Mouse (Mus musculus): ENCODE results near the gene Dennd2a.

The Dennd2a gene

DNA sequence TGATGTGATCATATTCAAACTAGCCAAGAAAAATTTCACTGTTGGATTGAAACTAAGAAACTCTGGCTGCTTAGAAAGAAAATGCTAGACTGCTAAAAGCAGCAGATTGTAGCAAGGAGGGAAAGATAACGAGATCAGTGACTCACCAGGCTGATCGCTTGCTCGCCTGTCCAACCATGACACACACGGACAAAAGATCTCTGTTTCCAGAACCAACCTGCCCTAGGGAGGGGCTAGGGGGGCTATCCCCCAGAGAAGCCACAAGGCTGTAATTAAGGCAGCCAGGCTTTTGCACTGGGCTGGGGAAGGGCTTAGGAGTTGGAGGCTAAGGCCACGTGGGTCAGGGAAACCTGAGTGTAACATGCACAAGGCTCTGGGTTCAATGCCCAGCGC, 41.9 kb downstream of the Dennd2a start:
- DNase-seq (ENCODE audit: low read depth, low spot score): peak; percentile 94

DNA sequence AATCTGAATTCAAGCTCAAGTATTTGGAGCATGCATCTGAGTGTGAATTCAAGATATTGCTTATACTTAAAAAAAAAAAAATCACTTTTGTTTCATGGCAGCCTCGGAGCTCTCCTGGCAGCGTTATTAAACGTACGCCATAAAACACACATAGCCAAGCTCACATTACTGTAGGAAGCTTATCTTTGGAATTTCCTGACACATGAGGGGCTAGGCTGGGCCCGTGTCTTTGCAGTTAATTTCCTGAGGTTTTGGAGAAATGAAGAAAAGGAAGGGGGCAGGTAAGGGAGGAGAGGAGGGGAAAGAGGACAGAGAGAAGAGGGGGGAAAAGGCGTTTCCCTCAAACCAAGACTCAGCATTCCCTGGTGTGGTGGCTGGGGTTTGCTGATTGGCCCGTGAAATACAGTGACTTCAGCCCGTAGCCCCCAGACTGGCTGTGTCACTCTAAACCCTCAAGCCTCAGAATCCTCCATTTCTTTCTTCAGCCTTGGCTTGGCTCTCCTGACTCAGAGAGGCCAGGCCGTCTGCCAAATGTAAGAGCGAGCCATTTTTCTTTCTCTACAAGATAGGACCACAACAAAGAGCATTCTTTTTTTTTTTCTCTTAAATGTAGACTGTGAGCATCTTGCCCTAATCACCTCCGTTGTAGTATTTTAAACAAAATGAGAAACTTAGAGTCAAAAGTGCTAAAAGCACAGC, 42.5 kb downstream of the Dennd2a start:
- DNase-seq (ENCODE audit: low read depth, low spot score): peak; percentile 96

DNA sequence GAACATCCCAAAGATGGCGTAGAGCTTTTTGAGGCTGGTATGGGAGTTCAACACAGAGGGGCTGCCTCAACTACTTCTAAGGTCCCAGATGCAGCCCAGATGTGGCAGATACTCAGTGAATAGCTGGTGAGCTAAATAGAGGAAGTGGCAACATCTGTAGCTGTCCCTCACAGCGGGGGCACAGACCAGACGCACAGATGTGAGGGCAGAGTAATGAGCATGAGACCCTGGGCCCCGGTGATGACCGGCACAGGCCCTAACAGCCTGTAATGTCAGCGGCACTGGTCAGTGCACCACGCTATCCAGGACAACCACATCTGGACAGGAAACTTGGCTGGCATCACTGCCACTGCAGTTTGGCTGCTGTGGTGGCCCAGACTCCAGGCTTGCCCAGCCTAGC, 54.2 kb downstream of the Dennd2a start:
- no peak for DNase-seq (ENCODE audit: low read depth, low spot score)

DNA sequence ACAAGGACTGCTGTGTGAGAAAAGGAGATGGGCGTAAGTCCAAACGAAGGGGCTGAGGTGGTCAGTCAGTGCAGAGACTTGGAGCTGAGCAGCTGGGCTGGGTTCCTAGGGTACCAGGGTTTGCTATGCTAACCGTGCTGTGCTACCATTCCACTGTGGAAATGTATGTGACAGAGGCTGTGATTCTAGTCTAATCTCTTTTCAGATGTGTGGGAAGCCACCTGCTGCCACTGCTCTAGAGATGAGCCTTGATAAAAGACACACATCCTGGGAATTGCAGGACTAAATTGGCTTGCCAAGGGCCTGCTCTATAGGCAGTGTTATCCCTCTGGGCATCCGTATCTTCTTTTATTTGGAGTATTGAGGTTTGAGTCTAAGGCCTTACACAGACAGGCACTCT, 60.5 kb downstream of the Dennd2a start:
- DNase-seq (ENCODE audit: low read depth, low spot score): no peak

DNA sequence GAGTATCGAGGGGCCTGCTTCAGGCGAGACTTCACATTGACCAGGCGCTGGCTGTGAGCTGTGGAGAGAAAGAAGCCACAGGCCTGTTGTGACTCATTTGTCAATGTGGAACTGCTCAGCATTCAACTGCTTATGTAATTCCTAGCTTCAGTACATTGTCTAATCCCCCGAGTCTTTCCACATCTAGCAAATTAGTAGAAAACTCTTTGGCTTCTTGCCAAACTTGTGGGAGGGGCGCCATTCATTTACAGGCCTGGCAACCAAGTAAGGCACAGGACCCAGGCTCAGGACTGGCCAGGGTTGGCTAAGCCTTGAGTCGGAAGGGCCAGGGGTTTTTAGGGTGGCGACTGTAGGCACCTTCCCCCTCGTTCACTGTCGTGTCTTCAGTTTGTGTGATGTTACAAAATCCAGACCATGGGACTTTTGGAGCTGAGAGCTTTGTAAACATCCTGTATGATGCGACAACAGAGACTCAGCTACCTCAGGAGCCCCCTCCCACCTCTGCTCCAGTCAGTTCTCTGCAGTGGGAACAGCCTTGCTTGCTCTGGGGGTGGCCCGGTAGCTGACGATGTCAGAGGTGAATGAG, 64.4 kb downstream of the Dennd2a start:
- DNase-seq (ENCODE audit: low read depth, low spot score): peak; percentile 41

DNA sequence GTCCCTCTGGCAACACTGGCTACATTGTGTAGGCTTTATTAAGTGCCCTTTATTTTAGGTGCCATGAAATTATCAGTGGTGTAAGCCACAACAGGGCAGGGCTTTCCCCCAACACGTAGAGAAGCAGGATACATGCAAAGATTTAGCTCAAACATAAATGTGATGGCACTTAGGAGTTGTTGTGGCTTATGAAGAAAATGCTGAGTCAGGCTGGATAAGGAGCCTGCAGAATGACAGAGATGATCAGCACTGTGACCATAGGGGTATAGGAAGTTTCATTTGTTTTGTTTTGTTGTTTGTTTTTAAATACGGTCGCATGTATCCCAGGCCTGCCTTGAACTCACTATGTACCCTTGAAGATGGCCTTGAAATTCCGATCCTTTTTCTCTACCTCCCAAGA, 65.5 kb downstream of the Dennd2a start:
- DNase-seq (ENCODE audit: low read depth, low spot score): no peak

DNA sequence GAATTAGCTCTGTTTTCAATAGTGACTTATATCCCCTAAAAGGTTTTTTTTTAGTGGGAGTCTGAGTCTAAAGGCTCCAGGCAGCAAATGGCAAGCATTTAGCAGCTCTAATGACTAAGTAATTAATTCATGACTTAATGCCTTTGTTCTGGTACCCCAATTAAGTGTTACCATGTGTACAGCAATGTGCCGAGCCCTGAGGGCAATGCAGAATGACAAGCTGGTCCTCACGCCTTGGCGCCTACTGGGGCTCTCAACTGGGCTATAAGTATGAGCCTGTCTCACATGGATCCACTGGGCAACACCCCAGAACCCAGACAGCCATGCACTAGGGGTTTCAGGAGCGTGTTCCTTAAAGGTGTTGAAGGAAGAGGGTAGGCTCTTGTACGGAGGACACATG, 66.5 kb downstream of the Dennd2a start:
- no peak for DNase-seq (ENCODE audit: low read depth, low spot score)

DNA sequence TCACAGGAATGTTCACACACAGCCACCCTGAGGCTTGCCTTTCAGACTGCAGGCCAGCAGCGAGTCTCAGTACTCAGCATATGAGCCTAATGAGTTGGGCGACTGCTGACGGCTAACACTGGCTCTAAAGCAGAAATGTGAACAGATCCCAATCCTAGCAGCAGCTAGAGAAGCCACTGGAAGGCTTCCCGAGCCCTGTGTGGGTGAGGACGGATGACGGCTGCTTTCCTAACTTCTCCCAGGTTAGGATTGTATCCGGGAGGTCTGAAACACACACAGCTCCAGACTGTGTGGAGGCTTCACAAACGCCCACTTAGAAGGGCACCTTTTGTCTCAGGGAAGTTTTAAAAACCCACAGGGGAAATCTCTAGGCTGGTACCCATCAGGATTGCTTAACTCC, 69.4 kb downstream of the Dennd2a start:
- no peak for DNase-seq (ENCODE audit: low read depth, low spot score)

DNA sequence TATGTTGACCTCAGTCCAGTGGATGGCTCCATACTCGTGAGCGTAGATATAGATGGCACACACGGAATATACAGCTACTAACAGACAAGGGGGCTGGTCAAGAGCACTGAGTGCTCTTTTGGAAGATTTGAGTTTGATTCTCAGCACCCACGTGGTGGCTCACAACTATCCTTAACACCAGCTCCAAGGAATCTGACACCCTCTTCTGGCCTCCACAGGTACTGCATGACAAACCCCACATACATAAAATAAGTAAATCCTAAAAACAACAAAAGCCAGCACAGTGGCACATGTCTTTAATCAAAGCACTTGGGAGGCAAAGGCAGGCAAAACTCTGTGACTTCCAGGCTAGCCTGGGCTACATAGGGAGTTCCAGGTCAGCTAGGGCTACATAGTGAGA, 74.0 kb downstream of the Dennd2a start:
- DNase-seq (ENCODE audit: low read depth, low spot score): no peak

DNA sequence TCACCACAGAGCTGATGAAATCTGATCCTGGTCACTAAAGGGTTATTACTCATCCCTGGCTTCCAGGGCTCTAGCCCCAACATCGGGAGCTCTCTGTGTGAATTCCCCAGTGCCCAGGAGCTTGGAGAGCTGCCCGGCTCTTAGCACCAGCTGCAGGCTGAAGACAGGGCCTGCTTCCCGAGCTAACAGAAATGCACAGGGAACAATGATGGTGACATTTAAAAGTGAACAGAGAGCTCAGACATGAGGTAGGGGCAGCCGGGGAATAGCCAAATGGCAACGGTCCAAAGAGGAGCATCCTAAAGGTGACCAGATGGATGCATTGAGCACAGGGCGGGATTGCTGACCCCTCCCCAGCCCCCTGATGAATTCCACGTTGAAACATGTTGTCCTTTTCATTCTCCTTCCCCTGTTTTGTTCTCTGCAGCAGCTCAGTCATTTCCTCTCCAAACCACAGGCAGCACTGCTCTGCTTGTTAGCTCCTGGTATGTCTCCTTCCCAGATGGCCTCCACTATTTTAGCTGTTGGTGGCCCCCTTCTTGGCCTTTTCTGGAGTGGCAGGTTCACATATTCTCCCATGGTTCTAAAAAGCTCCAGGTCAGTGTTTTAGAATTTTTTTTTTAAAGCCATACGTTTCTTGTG, 79.0 kb downstream of the Dennd2a start:
- peak; percentile 99 for DNase-seq (ENCODE audit: low read depth, low spot score)

DNA sequence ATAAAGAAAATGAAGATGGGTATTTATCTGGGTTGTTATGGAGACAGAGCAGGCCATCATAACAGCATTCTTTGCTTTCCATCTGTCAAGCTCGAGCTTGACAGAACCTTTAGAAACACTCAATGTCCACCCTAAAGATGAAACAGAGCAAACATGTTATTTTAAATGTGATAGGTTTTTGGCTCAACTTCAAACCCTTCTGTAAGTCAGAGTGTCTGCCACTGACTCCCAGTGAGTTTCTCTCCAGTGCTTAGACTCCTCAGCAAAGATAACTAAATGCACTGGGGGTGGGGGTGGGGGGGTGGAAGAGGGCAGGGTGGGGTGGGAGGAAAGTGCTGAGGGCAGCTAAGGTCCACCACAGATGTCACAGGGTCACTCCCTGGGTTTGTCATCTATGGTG, 81.0 kb downstream of the Dennd2a start:
- DNase-seq (ENCODE audit: low read depth, low spot score): peak; percentile 30

DNA sequence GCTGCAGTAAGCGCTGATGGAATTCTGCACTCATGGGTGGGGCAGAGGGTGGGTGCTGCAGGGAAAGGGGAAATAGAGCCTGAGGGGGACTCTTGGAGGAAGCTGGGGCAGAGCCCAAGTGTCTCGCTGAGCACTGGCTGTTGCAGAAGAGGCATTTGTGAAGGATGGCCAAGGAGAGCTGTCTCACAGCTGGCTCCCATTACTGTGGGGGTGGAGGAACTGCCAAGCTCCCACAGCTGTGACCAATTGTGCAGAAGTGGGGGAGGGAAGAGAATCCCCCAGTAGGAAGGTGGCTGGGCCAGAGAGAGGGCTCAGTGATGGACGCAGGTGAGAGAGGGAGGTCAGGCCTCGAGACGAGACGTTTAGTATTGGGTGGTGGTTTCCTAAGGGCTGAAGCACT, 83.2 kb downstream of the Dennd2a start:
- DNase-seq (ENCODE audit: low read depth, low spot score): peak; percentile 82

DNA sequence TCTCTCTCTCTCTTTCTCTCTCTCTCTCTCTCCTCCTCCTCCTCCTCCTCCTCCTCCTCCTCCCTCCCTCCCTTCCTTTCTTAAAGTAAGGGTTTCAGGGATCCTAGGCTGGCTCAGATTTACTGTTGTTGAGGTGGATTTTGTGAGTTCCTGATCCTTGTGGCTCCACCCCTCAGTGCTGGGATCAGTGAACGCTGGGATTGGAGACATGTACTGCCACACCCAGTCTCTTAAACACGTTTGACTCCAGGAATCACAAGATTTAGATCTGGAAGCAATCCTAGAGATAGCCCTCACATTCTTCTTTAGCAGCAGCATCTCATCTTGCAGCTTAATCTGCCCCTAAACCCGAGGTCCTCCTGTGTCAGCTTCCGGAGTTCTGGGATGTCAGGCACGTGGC, 84.8 kb downstream of the Dennd2a start:
- peak; percentile 65 for DNase-seq (ENCODE audit: low read depth, low spot score)

DNA sequence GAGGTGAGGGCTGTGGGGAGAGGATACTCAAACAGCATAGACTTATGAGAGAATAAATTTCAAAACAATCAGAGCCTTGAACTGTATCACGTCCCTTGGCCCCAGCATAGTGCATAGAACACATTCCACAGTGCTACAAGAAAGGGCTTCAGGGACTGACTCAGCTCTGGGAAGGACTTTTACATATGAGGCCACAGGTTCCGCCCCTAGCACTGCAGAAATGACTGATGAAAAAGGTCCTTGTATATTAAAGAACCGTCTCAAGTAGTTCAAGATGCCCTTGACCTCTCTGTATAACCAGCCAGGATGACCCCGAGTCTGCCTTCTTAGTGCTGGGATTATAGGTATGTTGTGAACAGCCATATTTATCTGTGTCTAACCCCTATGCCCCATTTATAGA, 85.4 kb downstream of the Dennd2a start:
- peak; percentile 83 for DNase-seq (ENCODE audit: low read depth, low spot score)

DNA sequence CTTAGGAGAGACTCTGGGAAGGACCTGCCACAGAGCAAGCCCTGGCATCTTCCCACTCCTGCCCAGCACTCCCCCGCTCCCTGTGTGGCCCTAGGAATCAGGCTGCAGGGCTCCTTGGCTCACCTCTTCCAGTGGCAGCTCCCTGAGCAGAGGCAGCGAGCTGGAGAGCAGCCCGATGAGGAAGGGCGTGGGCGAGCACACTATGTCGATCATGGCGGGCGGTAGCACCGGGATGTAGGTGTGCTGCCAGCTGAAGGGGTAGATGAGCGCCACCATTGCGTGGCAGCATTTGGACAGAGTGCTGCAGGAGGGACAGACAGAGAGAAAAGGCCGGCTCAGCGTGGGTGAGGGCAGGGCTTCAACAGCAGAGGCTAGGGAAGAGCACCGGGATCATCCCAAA, 87.6 kb downstream of the Dennd2a start:
- DNase-seq (ENCODE audit: low read depth, low spot score): no peak

DNA sequence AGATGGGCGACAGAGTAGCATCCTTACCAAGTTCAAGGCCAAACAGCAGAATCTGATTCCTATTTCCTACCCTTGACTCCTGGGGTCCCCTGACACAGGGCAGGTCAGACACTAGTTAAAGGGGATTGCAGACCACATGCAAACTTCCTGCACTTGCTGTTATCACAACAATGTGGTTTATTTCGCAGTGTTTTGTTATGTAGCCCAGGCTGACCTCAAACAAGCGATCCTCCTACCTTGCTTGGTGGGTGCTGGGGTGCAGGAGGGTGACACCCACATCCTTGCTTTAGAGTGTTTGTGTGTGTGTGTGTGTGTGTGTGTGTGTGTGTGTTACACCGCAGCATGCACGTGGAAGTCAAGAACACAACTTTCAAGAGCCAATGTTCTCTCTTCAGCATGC, 88.2 kb downstream of the Dennd2a start:
- DNase-seq (ENCODE audit: low read depth, low spot score): no peak

DNA sequence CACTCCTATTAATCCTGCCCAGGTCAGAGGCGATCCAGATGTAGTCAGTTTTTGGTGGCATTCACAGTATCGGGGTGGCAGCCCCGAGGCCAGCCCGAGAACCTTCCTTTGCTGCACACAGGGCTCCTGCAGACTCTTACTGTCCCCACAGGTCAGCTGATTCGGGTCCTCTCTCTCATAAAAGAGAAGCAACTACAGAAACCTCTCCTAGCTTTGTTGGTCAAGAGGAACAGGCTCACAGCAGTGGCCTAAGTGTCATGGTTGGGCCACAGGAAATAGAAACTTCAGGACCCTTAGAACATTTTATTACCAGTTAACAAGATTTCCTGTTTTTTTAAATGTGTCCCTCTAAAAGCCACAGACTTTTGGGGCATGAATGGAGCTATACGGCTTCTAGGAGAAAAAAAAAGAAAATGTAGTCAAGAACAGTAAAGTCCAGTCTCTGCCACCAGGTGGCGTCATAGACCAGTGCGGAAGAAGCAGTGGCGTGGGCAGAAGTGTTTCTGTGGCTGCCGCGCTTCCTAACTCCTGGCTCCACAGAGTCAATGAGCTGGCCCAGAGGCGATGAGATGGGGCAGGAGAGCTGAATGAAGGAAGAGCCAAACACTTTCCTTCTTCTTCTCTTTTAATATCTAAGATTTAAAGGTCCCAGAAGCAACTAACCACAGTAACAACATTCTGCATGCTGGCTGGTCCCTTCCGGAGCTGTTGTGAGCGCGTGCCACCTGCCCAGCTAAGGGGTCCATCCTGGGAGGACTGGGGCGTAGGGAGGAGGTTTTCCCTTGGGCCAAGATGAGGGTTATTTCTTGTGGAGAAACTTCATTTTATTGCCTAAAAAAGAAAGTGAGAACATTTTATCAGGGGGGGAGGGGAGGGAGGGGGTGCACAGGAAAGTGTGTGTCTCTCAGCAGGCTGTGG, 94.8 kb downstream of the Dennd2a start:
- peak; percentile 91 for DNase-seq (ENCODE audit: low read depth, low spot score)

DNA sequence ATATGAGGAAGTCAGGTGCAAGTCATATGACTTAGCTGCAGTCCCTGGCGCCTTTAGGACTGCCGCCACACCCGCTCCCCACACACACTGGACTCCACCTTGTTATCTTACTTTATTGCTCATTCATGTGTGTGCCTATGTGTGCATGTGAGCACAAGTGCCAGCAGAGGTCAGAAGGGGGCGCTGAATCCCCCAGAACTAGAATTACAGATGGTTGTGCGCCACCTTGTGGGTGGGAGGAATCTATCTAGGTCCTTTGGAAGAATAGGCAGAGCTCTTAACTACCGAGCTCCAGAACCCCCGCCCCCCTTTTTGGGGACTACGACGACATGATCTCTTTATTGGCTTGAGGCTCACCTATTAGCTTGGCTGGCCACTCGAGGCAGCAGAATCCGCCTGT, 97.6 kb downstream of the Dennd2a start:
- no peak for DNase-seq (ENCODE audit: low read depth, low spot score)

DNA sequence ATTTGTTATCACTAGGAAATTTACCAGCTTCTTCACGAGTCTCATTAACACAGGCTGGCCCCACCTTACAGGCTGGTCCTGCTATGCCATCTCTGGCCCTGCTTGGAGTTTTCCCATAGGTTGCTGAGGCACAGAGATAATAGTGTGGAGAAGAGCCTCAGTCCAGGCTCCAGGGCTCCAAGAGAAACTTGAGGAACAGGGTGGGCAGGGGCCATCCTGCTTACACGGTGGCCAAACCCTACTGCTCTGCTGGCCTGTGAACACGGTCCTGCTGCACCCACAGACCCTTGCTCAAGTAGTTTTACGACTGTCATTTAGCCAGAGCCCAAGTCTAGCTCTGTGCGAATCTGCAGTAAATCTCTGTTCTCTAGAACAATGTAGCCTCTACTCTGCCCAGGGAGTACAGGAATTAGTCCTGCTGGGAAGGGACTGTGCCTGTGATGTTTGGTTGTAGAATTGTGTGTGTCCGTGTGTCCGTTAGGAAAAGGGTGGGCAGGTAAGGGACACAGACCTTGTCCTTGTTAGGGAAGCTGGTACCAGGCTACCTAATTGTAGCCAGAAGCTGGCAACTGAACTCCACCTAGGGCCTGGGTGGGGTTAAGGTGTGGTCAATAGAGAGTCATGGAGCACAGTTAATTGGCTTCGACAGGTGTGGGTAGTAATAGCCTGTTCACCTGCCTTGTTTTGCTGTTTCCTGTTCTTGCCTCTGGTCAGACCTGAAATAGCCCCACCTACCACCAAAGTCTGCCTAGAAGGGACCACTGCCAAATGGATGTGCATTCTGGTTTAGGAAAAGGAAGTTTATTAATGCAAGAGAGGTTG, 102.1 kb downstream of the Dennd2a start:
- DNase-seq (ENCODE audit: low read depth, low spot score): no peak

DNA sequence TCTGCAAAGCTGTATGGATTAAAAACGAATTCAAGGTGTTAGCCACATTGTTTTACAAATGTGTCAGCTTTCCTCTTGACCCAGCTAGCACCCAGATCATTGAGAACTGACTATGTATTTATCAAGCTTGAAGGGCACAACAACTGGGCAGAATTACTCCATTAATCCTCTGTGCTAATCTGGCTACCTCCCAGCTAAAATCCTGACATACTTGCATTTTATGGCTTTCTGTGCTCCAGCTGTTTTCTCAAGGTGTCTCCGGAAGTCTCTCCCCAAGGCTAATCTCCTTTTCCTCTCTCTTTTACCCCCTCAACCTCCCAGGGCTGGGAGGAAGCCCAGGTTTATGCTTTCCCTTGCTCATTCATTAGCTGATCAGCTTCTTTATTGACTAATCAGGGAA, 103.1 kb downstream of the Dennd2a start:
- no peak for DNase-seq (ENCODE audit: low read depth, low spot score)

DNA sequence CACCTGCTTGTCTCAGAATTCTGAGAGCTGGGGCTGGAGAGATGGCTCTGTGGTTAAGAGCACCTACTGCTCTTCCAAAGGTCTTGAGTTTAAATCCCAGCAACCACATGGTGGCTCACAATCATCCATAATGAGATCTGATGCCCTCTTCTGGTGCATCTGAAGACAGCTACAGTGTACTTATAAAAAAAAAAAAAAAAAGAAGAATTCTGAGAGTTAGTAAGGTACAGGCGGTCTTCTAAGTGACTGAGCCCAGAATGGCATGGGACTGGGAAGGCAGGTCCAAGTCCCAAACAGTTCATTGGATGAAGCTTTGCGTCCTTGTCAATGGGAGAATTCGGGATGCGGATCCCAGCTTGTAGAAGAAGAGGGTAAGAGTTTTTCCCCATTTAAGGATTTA, 104.1 kb downstream of the Dennd2a start:
- no peak for DNase-seq (ENCODE audit: low read depth, low spot score)

All from 3T3-L1 (cell line).